Mouse (Mus musculus) left cerebral cortex, postnatal 10 days (tissue): ENCODE measurements around the gene Lclat1. TPM values are rescaled to one million over a fixed set of nuclear protein-coding genes. Genes with fewer than 3 reads are reported as not detected.

ENCODE experiments used
- DNase-seq, 2 experiments: peaks; one replicate each; pipeline ENCODE4 v3.0.0; 2021 to 2022; ENCODE audit warnings: low spot score in 2 of 2, mixed read lengths in 1 of 2; ENCODE audit errors: extremely low spot score in 1 of 2
- intact Hi-C: fragments of 180-260 bp; cut with DNase I; formaldehyde crosslinking; loops from one replicate; pipeline ENCODE4 v1.15.1; 2025
- total RNA-seq, 2 experiments: library from RNA; stranded (reverse); gene quantifications; 2 replicates each; pipeline ENCODE4 v1.2.3; 2021

The Lclat1 gene
- total RNA-seq, 2 experiments from 2014 or later: 41.1 to 44.3 TPM

DNA sequence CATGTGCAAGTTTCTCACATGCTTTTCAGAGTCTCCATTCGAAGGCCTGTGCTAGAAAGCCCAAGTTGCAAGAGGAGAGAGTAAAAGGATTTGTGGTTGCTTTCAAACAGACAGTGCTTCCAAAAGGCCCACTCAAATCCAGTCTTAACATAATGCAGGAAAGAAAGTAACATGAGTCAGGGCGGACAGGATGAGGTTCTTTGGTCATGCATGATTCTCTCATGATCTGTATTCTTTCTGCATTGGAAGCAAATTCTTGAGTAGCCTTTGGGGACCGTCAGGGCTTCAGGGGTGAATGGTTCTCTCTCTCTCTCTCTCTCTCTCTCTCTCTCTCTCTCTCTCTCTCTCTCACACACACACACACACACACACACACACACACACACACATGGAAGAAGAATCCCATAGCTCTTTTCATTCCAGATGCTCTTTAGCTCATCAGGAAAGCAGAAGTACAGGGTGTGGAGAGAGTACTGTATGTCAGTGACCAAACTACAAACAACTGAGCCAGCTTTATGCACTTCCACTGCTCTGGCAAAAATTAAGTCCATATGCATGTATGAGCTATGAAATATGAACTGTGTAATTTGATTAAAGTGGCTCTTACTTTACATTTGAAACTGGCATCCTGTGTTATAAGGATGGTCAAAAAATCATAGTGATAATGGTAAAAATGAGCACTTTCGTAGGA, 25.1 kb upstream of the Lclat1 start:
- DNase-seq: no peak
- intact Hi-C loops: no loop called here

DNA sequence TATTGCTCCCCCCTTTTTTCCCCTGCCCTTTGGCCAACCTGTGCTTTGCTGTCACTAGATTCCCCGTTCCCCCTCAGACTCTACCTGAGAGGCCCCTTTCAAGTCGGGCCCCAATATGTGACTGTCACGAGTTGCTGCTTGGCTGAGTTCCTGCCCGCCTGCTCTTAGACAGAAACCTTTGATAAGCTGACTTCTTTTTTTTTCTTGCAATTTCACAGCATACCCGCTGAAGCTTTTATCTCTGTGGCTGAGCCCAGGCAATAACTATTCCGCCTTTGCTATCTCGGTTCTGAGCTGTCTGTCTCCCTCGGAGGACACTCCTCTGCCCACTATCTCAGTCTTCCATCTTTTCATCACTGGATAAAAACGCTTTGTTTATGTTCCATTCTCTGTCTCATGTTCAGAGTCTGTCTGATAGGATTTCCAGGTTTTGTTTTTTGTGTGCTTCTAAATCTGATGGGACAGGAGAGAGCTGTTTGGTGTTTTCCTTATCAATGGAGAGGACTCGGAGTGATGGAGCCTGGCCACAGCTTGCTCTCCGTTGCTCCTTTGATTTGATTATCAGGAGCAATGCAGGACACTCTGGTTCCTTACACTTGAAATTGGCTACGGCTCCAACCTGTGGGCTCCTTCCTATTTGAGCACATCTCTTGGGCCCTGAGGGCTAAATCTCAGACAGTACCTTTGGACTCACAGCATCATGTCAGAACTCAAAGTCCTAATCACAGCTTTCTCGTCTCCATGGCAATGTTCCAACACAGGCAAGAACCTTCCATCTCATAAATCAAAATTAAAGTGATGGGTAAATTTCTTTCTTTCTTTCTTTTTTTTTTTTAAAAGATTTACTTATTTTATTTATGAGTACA, 20.5 kb upstream of the Lclat1 start:
- no peak for DNase-seq
- intact Hi-C loops: no loop called here

DNA sequence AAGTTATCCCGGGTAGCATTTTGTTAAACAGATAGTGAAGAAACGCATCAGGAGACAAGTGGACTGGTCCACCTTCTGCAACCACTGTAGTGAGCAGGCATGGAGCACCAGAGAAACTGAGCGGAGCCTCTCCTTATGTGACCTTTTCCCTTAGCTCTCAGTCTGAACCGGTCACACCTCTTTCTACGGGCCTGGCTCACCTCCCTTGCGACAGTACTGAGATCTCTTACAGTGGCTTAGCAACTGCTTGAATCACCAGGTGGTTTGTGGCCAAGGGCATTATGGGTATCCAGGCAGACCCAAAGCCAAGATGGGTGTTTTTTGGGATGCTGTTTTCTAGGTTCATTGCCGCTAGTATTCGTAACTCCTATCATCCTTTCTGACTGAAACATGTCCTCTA, 16.4 kb upstream of the Lclat1 start:
- intact Hi-C loops: loop anchor here (10.0 kb wide), 1 partner anchor 203 kb away; no protein-coding TSS in a partner anchor
- no peak for DNase-seq

DNA sequence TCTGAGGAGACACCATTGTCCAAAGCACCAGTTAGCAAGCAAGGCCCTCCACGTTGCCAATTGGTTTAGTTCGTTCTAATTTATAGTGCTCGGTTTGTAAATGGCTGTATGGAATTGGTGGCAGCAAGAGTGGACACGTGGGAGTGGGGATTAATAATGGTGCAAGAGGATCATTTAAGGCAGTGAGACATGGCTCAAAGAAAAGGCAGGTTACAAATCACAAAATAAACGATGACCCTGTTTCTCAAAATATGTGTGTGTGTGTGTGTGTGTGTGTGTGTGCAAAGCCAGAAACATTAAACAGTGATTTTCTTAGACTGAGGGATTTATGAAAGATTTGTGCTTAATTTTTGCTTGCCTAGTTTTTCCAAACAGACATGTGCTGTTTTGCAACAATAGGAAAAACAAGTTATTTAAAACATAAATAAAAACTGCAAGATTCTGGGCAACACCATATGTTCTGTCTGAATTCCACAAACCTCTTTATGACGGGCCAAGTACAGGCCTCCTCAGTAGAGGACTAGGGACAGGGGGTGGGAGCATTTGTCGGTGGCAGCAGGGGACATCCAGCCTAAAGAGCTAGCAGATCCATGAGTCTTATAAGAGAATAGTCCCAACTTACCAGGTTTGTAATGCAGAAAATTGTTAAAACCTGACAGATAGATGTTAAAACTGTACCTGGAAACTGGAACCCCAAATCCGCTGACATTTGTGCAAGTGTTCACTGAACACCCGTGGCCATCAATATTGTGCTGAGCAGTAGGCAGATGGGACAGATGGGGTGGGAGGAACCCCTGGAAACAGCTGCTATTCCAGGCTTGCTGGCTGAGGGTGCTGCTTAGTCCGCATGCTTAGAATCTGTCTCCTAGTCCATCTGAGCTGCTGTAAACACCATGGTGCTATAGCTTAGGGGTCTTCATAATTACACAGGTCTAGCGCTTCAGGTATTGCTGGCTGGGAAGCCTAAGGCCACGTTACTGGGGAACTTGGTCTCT, 15.4 kb upstream of the Lclat1 start:
- intact Hi-C loops: loop anchor here (10.0 kb wide), 1 partner anchor 202 kb away; no protein-coding TSS in a partner anchor
- DNase-seq: no peak

DNA sequence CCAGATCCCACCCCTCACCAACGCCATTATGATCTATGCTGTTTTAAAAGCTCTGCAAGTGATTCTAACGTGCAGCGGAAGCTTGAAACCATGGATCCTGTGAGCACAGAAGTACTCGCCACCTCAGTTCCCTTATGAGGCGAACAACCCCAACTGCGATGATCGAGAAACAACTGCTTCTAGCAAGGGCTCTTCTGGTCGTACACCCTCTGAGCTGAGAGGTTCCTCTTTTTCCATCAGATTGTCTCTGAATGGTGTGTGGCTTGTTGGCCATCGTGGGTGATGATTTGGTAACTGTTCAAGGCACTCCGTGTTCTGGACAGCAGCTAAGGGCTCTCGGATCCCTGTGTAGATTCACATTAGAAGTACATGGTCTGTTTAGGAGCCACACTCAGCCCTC, 12.7 kb upstream of the Lclat1 start:
- intact Hi-C loops: loop anchor here (10.0 kb wide), 1 partner anchor 200 kb away; no protein-coding TSS in a partner anchor
- DNase-seq: no peak

DNA sequence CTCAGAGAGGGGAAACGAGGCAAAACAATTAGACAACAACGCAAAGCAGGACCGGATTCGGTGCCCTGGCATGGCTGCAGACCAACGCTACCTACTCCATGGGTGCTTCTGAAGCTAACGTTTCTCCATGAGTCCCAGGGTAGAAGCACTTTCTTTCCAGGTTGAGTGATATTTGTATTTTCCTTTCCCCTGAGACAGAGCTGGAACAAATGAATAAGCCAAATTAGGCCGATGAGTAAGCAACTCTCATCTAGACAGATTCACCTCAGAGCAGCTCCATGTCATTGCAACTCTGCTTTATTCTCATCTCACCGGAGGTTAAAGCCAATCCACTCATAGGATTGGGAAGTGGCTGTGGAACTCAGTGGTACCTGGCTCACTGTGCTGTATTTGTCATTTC, 12.2 kb upstream of the Lclat1 start:
- DNase-seq: no peak
- intact Hi-C loops: loop anchor here (10.0 kb wide), 1 partner anchor 199 kb away; no protein-coding TSS in a partner anchor

DNA sequence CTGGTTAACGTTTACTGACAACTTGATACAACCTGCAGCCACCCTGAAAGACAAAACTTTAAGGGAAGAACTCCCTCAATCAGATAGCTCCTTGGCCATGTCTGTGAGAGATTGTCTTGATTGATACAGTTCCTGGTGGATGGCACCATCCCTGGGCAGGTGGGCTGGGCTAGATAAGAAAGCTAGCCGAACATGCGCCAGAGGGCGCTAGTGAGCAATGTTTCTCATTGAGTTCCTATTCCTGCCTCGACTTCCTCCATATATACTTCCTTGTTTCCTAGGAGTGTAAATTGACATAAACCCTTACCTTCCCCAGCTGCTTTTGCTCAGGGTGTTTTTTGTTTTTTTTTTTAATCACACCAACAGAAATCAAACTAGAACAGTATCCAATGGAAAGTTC, 11.3 kb upstream of the Lclat1 start:
- DNase-seq: peak in 1 of 2 experiments; percentile 41
- intact Hi-C loops: loop anchor here (10.0 kb wide), 1 partner anchor 198 kb away; no protein-coding TSS in a partner anchor

DNA sequence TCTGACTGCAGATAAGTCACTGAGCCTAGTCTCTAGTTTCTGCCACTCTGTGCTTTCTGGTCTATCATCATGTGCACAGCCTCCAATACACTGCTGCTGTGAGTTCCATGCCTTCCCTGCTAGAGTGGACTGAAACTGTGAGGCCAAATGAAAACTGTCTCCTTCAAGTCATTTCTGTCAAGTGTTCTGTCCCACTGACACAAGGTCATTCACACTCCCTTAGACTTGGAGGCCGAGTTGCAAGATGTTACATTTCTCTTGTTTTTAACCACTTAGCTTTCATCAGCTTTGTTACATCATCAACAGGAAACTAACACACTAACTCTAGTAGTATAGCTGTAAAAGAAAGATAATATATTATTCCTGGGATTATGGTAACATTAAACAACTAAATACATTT, 9.1 kb upstream of the Lclat1 start:
- no peak for DNase-seq
- intact Hi-C loops: loop anchor here (10.0 kb wide), 1 partner anchor 196 kb away; no protein-coding TSS in a partner anchor

DNA sequence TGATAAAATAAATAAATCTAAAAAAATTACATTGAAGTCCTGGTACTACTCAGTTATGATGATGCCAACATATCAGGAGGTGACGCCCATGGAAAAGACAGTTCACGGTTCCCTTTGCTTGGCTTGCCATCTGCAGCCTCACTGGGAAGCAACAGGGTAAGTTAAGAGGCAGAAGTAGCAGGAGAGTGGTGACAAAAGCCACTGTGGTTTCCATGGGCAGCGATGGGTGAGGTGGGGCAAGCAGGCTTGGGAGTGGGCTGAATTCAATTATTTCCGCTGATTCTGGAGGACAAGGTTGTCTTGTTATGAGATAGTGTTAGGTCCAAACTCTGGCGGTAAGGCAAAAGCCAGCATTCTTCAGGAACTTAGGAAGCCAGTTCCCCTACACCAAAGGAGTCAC, 7.4 kb upstream of the Lclat1 start:
- no peak for DNase-seq
- intact Hi-C loops: loop anchor here (5.0 kb wide), 1 partner anchor 193 kb away; no protein-coding TSS in a partner anchor

DNA sequence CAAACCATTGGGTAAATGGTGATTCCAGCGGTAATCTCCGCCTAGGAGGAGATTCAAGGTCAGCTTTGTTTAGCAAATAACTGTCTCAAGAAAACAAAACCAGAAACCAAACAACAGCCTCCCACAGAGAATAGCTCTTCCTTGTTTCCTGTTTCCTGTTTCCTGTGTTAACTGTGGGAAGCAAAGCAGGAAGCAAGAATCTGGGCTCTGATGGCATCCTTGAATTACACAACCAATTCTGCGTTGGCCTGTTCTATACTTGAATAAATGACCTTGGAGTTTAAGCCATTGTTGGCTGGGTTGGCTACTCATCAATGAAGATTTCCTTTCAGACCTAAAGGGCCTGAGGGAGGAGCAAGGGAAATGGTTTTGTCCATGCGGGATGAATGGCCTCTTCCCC, 5.2 kb upstream of the Lclat1 start:
- no peak for DNase-seq
- intact Hi-C loops: loop anchor here (5.0 kb wide), 1 partner anchor 195 kb away; no protein-coding TSS in a partner anchor

DNA sequence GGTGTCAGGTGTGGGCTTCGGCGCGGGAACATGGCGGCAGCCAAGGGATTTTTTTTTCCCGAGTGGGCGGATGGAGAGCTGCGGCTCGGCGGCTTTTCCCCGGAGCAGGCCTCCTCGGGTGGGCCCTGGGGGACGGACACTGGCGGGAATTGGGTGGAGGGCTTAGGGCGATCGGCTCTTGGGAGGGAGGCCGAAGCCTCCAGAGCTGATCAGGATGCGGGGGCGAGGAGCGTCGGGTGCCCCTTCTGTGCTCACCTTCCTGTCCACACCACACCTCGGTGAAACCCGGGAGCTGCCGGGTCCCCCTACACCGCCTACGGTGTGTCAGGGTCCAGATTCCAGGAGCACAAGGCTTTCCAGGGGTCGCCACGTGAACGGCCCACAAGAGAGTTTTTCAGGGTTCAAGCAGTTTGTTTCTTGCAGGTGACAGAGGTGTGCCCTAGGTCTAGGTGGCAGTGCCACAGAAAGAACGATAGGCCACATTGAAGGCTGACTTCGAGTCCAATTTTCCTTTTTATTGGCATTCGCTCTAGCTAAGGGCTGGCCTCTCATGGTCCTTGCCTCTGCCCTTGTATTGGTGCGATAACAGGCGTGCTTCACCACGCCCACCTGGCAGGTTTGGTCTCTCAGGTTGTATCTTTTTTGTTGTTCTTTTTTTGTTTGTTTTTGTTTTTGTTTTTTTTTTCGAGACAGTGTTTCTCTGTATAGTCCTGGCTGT, 544 bp downstream of the Lclat1 start:
- DNase-seq: peak in 1 of 2 experiments; percentile 31
- intact Hi-C loops: loop anchor here (5.0 kb wide), 1 partner anchor 186 kb away; no protein-coding TSS in a partner anchor

DNA sequence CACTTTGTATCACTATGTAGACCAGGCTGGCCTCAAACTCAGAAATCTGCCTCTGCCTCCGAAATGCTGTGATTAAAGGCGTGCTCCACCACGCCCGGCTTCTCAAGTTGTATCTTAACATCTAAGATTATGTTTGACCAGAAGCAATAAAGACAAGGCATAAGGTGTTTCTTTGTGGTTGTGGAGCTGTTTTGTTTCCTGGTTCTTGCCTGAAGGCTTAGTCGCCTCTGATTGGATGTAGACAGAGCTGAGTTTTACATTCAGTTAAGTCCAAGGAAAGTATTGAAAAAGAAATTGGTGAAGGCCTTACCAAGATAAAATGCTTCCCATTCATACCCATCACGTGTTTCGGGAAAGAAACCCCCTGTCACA, 1.1 kb downstream of the Lclat1 start:
- intact Hi-C loops: loop anchor here (5.0 kb wide), 1 partner anchor 187 kb away; no protein-coding TSS in a partner anchor

DNA sequence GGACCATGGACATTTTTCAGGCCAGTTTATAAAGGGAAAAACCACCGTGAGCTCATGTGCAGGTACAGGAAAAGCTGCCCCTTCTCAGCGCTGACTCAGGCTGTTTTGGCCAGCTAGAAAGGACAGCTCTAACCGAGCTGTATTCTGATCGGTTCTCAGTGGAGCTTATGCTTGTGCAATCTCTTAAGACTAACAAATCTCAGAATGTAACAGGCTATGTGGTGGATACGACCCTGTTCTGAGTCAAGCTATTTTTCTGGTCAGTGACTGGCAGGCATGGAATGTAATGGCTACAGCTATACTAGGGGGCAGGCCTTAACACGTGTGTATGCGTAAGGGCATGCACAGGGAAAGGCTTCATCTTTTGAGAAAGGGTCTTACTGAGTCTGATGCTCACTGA, 4.3 kb downstream of the Lclat1 start:
- intact Hi-C loops: no loop called here
- DNase-seq: no peak

More for the DNA sequence above, 1.1 kb downstream of the Lclat1 start:
- no peak for DNase-seq

DNA sequence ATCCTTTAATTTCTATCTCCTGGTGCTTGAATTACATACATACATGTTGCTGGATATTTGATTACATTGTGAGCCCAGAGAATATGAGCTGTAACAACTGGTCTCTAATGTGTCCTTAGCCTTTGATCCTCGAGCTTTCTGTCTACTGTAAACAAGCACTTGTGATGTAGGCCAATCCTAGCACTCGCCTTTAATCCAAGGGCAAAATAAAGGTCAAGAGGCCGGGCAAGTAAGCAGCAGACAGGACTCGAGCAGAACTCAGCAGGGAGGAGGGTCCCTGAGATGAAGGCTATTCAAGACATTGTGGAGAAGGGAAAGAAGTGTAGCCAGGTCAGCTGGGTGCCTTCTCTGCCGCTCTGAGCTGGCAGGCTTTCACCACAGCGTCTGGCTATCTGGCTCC, 4.8 kb downstream of the Lclat1 start:
- intact Hi-C loops: no loop called here
- no peak for DNase-seq

DNA sequence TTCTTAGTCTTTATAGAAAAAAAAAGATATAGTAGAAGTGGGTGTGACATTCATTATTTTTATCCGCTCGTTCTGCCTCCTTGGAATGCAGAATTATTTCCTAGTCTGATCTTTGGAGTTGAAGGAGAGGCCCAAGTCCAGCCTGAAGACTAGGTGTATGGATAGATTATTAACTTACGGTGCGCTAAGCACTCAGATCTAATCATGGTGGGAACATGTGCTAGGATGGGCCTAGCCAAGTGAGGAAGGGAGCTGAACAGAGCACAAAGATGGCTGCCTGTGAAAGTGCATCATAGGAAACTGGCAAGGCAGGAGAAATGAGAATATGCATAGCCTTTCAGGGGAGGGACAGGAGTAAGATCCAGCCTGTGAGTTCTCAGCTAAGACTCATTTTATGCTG, 5.4 kb downstream of the Lclat1 start:
- DNase-seq: no peak
- intact Hi-C loops: no loop called here

DNA sequence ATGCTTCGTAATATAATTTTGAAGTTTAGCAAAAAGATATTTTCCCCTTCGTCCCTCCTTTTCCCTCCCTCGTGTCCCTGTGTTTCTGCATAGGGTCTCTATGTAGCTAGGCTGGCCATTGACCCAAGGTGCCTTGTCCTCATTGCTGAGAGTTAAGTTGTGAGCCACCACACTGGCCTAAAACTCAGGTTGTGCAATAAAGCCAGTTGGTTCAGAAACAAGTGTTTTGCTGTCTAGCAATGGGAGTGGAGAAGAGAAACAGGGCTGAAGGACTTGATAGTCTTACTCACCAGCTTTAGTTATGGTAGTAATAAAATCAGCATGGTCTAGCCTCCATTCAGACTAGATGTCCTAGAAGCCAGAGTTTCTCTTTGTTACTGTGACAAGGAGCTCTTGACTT, 10.3 kb downstream of the Lclat1 start:
- intact Hi-C loops: no loop called here
- no peak for DNase-seq

DNA sequence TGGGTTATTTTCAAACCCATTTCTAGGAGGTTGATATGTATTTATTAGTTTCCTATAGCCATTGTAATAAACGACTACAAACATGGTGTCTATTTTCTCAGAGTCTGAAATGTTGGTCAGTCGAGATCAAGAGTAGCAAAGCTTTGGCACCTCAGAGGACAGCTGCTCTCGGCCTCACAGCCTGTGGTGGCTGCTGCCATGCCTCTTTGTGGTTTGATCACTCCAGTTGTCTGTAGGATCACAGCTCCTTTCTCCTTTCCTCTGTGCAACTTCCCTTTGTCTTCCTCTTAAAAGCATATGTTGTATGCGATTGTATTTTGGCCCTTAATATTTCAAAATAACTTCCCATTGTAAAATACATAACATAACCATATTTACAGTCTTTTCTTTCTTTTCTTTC, 10.9 kb downstream of the Lclat1 start:
- no peak for DNase-seq
- intact Hi-C loops: no loop called here

DNA sequence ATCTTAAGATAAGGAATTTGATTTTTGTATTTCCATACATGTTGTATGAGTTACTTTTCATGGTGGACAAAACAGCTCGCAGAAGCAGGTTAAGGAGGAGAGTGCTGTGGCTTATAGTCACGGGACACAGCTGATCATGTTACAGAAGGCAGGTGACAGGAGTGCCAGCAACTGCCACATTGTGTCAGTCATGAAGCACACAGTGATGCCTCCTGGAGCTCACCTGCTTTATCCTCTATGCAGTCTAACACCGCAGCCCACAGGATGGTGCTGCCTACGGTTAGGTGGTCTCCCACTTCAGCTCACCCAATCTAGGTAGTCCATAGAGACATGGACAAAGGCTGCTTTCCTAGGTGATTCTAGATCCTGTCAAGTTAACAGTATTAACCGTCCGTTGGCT, 11.4 kb downstream of the Lclat1 start:
- no peak for DNase-seq
- intact Hi-C loops: no loop called here
